Mouse (Mus musculus): ENCODE measurements around the gene Ptpre.
A peak's percentile ranks its signal among the peaks of the same experiment; 100 is the strongest.

DNA sequence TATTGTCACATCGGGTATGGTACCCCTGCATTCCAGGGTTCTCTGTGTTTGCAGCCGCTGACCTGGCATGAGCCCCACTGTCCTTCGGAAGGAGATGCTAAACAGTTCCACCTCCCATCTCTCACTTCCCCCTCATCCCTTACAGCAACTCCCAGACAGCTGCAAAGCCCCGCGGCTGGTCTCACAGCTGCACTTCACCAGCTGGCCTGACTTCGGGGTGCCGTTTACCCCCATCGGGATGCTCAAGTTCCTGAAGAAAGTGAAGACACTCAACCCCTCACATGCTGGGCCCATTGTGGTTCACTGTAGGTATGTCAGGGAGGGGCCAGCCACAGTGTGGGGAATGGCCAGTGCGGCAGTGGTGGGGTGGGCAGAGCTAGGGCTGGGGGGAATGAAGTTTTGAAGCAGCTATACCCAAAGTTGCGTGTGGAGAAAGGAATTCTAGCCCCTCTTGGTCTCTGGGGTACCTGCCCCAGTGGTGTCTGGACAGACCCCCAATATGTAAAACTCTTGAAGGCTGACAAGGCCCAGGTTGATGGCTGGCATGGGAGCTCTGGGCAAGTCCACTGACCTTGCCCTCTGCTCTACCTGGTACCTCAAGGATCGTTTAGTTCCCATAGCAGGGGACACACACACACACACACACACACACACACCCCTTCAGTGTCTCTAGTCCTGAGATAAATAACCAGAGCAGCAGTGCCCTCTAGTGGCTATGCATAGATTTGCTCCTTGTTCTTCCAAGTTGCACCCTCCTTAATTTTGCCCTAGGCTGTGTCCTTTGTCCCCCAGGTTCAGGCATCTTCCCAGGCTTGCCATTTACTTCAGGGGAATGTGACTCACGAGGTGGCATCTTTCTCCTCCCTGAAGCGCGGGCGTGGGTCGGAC lies 131.8 kb downstream of the Ptpre start:
- peak; percentile 89 for TF ChIP-seq CTCF (IDR thresholded peaks at IDR 0.05; ENCODE audit: low read depth)
- TF ChIP-seq EP300 (IDR thresholded peaks at IDR 0.05; ENCODE audit: low read depth) = no peak

Measured in liver, embryonic 14.5 days (tissue).